Mouse (Mus musculus) liver, adult 2 months (tissue): ENCODE results near the gene Golga4. TPM values are rescaled to one million over a fixed set of nuclear protein-coding genes. Genes with fewer than 3 reads are reported as not detected.

Source experiments
- DNase-seq: peaks from one replicate; pipeline ENCODE4 v3.0.0-alpha.2; 2011; ENCODE audit warnings: low read depth, low spot score; ENCODE audit errors: extremely low read depth
- H3K27ac ChIP-seq: fragments of 200-500 bp; replicated peaks from 2 replicates; pipeline ENCODE4 v1.5.1; 2012; ENCODE audit warnings: low read depth, mild to moderate bottlenecking, control low read depth, inconsistent platforms, low read length; ENCODE audit not compliant: insufficient read depth
- H3K27me3 ChIP-seq: fragments of 200-500 bp; 2 replicates; pipeline ENCODE4 v1.6.1; 2012; ENCODE audit warnings: mild to moderate bottlenecking, moderate library complexity, low read length, inconsistent platforms; ENCODE audit not compliant: control insufficient read depth, insufficient read depth
- H3K36me3 ChIP-seq: fragments of 200-500 bp; 2 replicates; pipeline ENCODE4 v1.6.1; 2012; ENCODE audit warnings: low read length, inconsistent platforms; ENCODE audit not compliant: control insufficient read depth, insufficient read depth
- H3K4me1 ChIP-seq: fragments of 200-500 bp; 2 replicates; pipeline ENCODE4 v1.6.1; 2011; ENCODE audit warnings: low read length; ENCODE audit not compliant: control insufficient read depth, insufficient read depth
- H3K4me3 ChIP-seq: fragments of 200-500 bp; 2 replicates; pipeline ENCODE4 v1.5.1; 2011; ENCODE audit warnings: low read depth, mild to moderate bottlenecking, control low read depth, low read length, moderate library complexity; ENCODE audit not compliant: insufficient read depth
- H3K79me2 ChIP-seq: fragments of 200-500 bp; 2 replicates; pipeline ENCODE4 v1.6.1; 2012; ENCODE audit warnings: inconsistent platforms, mild to moderate bottlenecking, low read length, moderate library complexity; ENCODE audit not compliant: control insufficient read depth, insufficient read depth
- H3K9ac ChIP-seq: fragments of 200-500 bp; 2 replicates; pipeline ENCODE4 v1.6.1; 2012; ENCODE audit warnings: low read depth, mild to moderate bottlenecking, control low read depth, inconsistent platforms, low read length
- CTCF ChIP-seq: fragments of 200-500 bp; IDR thresholded peaks from 2 replicates; pipeline ENCODE4 v1.5.1; 2011; ENCODE audit warnings: low read depth, low read length, control low read depth
- POLR2A ChIP-seq: fragments of 200-500 bp; IDR thresholded peaks from 2 replicates; pipeline ENCODE4 v1.6.1; 2011; ENCODE audit warnings: low read length, control low read depth; ENCODE audit not compliant: insufficient read depth; ENCODE audit errors: extremely low read depth
- WGBS: fragments of 180-500 bp; shearing (Covaris S2); methylation state at CpG from one replicate; pipeline ENCODE4 v1.1.7; 2018; 5-methylcytosine and 5-hydroxymethylcytosine counted together
- polyA plus RNA-seq: library from polyadenylated mRNA; depleted of rRNA; stranded (reverse); fragments of >200 nt; gene quantifications from 2 replicates; pipeline ENCODE4 v1.2.3, GENCODE M21; 2012
- total RNA-seq: library from RNA; depleted of rRNA; stranded (reverse); fragments of >200 nt; gene quantifications from 2 replicates; pipeline ENCODE4 v1.2.3, GENCODE M21; 2014

Gene Golga4
- total and polyA plus RNA-seq, 2 experiments, result 9.0 to 47.3 TPM

- WGBS, result 77% methylated on average over 15 of the region's 15 CpGs
- H3K4me1 ChIP-seq, result peaks cover 16% of the 10 kb centered on the region
- peaks cover 13% of the 10 kb centered on the region for H3K36me3 ChIP-seq
- no peak overlapping the region for H3K27ac ChIP-seq
- no peaks in the 10 kb centered on the region for H3K27me3 ChIP-seq
- no peak for TF ChIP-seq POLR2A
- no peak for TF ChIP-seq CTCF
- peaks cover 48% of the 10 kb centered on the region for H3K79me2 ChIP-seq
- no peak for DNase-seq
- H3K9ac ChIP-seq, result no peak overlapping the region
- H3K4me3 ChIP-seq, result no peak overlapping the region
Measured at GRCm38 (mm10) chr9:118510941-118511690, 5.0 kb downstream of the Golga4 start.

GRCm38 (mm10) chr9:118512681-118513233 is 6.7 kb downstream of the Golga4 start:
- DNase-seq, result no peak
- TF ChIP-seq POLR2A, result no peak
- TF ChIP-seq CTCF, result no peak
- H3K4me1 ChIP-seq, result peaks cover 13% of the 10 kb centered on the region
- H3K4me3 ChIP-seq, result no peak overlapping the region
- 38% methylated on average over 3 of the region's 3 CpGs for WGBS
- no peak overlapping the region for H3K27ac ChIP-seq
- no peak overlapping the region for H3K9ac ChIP-seq
- peaks cover 45% of the 10 kb centered on the region for H3K79me2 ChIP-seq
- H3K27me3 ChIP-seq, result no peaks in the 10 kb centered on the region
- H3K36me3 ChIP-seq, result peaks cover 13% of the 10 kb centered on the region

- TF ChIP-seq CTCF, result no peak
- TF ChIP-seq POLR2A, result no peak
- peaks cover 14% of the 10 kb centered on the region; the same call in 1 of the 2 replicates for H3K4me1 ChIP-seq
- no peaks in the 10 kb centered on the region for H3K27me3 ChIP-seq
- peaks cover 42% of the 10 kb centered on the region for H3K79me2 ChIP-seq
- peaks cover 13% of the 10 kb centered on the region for H3K36me3 ChIP-seq
- H3K27ac ChIP-seq, result no peak overlapping the region
- no peak overlapping the region for H3K4me3 ChIP-seq
- DNase-seq, result no peak
- H3K9ac ChIP-seq, result no peak overlapping the region
- 82% methylated on average over 6 of the region's 6 CpGs for WGBS
Measured at GRCm38 (mm10) chr9:118515476-118515875, 9.4 kb downstream of the Golga4 start.

DNA sequence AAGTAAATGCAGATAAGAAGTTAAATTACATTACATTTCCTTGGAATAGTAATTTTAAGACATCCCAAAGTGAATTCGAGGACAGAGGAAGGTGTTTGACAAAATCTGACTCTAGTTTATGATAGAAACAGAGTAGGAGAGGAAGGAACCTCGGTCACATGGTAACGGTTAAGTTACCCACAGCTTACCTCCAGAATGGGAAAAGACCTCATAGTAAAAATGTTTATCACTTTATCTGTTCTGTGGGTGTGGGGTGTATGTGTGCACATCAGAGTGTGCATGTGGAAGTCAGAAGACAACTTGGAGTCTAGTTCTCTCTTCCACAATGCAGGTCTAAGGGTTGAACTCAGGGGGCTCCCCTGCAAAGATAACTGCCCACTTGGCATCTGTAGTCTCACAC is 10.1 kb downstream of the Golga4 start:
- Histone ChIP-seq H3K79me2 (peaks cover 36% of the 10 kb centered on the region), H3K27me3 (no peaks in the 10 kb centered on the region), H3K36me3 (peaks cover 13% of the 10 kb centered on the region), H3K27ac (no peak overlapping the region), H3K4me1 (peaks cover 9% of the 10 kb centered on the region; the same call in 1 of the 2 replicates), H3K4me3 (no peak overlapping the region), H3K9ac (no peak overlapping the region)
- WGBS, result 90% methylated on average over 3 of the region's 3 CpGs
- no peak for TF ChIP-seq CTCF
- TF ChIP-seq POLR2A, result no peak
- DNase-seq, result no peak

- peaks cover 16% of the 10 kb centered on the region for H3K36me3 ChIP-seq
- no peak overlapping the region for H3K4me3 ChIP-seq
- H3K79me2 ChIP-seq, result peaks cover 26% of the 10 kb centered on the region
- WGBS, result 87% methylated on average over 8 of the region's 8 CpGs
- H3K27ac ChIP-seq, result no peak overlapping the region
- DNase-seq, result no peak
- H3K9ac ChIP-seq, result no peak overlapping the region
- peaks cover 3% of the 10 kb centered on the region; the same call in 1 of the 2 replicates for H3K4me1 ChIP-seq
- no peak for TF ChIP-seq POLR2A
- no peak for TF ChIP-seq CTCF
- H3K27me3 ChIP-seq, result no peaks in the 10 kb centered on the region
Measured at GRCm38 (mm10) chr9:118517619-118518018, 11.6 kb downstream of the Golga4 start.

GRCm38 (mm10) chr9:118519101-118519500 is 13.0 kb downstream of the Golga4 start:
- Histone ChIP-seq H3K4me3 (no peak overlapping the region), H3K79me2 (peaks cover 20% of the 10 kb centered on the region), H3K27ac (no peak overlapping the region), H3K36me3 (peaks cover 18% of the 10 kb centered on the region), H3K9ac (no peak overlapping the region), H3K27me3 (no peaks in the 10 kb centered on the region), H3K4me1 (peaks cover 3% of the 10 kb centered on the region; the same call in 1 of the 2 replicates)
- DNase-seq, result no peak
- 76% methylated on average over 8 of the region's 8 CpGs for WGBS
- TF ChIP-seq POLR2A (no peak), CTCF (no peak)
